Mouse (Mus musculus) small intestine, adult 2 months (tissue): Measurements from ENCODE around the gene Moap1. TPM values are rescaled to one million over a fixed set of nuclear protein-coding genes. Genes with fewer than 3 reads are reported as not detected.

ENCODE experiments used
- H3K27ac ChIP-seq: fragments of 200-500 bp; 2 replicates; pipeline ENCODE4 v1.5.1; 2012; ENCODE audit warnings: low read depth, low read length, control low read depth, inconsistent platforms; ENCODE audit not compliant: insufficient read depth
- H3K27me3 ChIP-seq: fragments of 200-500 bp; 2 replicates; pipeline ENCODE4 v1.6.1; 2012; ENCODE audit warnings: mild to moderate bottlenecking, moderate library complexity, low read length, inconsistent platforms; ENCODE audit not compliant: control insufficient read depth, insufficient read depth
- H3K36me3 ChIP-seq: fragments of 200-500 bp; 2 replicates; pipeline ENCODE4 v1.6.1; 2012; ENCODE audit warnings: mild to moderate bottlenecking, low read length, control low read depth, inconsistent platforms; ENCODE audit not compliant: control insufficient read depth, insufficient read depth
- H3K4me1 ChIP-seq: fragments of 200-500 bp; 2 replicates; pipeline ENCODE4 v1.6.1; 2012; ENCODE audit warnings: low read length, inconsistent platforms, mixed read lengths; ENCODE audit not compliant: control insufficient read depth, insufficient read depth, insufficient read length
- H3K4me3 ChIP-seq: fragments of 200-500 bp; 2 replicates; pipeline ENCODE4 v1.5.1; 2012; ENCODE audit warnings: low read depth, mild to moderate bottlenecking, control low read depth, inconsistent platforms, low read length, moderate library complexity
- CTCF ChIP-seq: fragments of 200-500 bp; IDR thresholded peaks from 2 replicates; pipeline ENCODE4 v1.5.1; 2012; ENCODE audit warnings: low read depth, mild to moderate bottlenecking, control low read depth, inconsistent platforms, low read length, moderate library complexity, mixed read lengths; ENCODE audit not compliant: insufficient replicate concordance, insufficient read length; ENCODE audit errors: extremely low read depth
- POLR2A ChIP-seq: fragments of 200-500 bp; IDR thresholded peaks from 2 replicates; pipeline ENCODE4 v1.6.1; 2012; ENCODE audit warnings: low read depth, mild to moderate bottlenecking, control low read depth, inconsistent platforms, low read length, moderate library complexity
- WGBS: fragments of 180-500 bp; shearing (Covaris S2); methylation state at CpG from one replicate; pipeline ENCODE4 v1.1.7; 2018; 5-methylcytosine and 5-hydroxymethylcytosine counted together
- polyA plus RNA-seq: library from polyadenylated mRNA; depleted of rRNA; stranded (reverse); fragments of >200 nt; gene quantifications from 2 replicates; pipeline ENCODE4 v1.2.3, GENCODE M21; 2012

Gene Moap1
- polyA plus RNA-seq, 1 experiment: 0.74 TPM

GRCm38 (mm10) chr12:102776035-102776434, 32.6 kb upstream of the Moap1 start:
- H3K36me3 ChIP-seq: peaks cover 37% of the 10 kb centered on the region
- WGBS: 93% methylated on average over 14 of the region's 14 CpGs

GRCm38 (mm10) chr12:102772676-102773075, 29.2 kb upstream of the Moap1 start:
- peaks cover 59% of the 10 kb centered on the region for H3K36me3 ChIP-seq

More at GRCm38 (mm10) chr12:102776035-102776434, 32.6 kb upstream of the Moap1 start:
- H3K4me1 ChIP-seq: no peaks in the 10 kb centered on the region
- H3K27ac ChIP-seq: no peak overlapping the region
- TF ChIP-seq POLR2A (no peak), CTCF (no peak)
- no peaks in the 10 kb centered on the region for H3K27me3 ChIP-seq
- no peak overlapping the region for H3K4me3 ChIP-seq

GRCm38 (mm10) chr12:102771601-102772000, 28.1 kb upstream of the Moap1 start:
- Histone ChIP-seq H3K27me3 (no peaks in the 10 kb centered on the region), H3K36me3 (peaks cover 62% of the 10 kb centered on the region), H3K4me3 (no peak overlapping the region), H3K27ac (no peak overlapping the region), H3K4me1 (no peaks in the 10 kb centered on the region)
- TF ChIP-seq CTCF (no peak), POLR2A (no peak)
- 97% methylated on average over 8 of the region's 8 CpGs for WGBS

More at GRCm38 (mm10) chr12:102772676-102773075, 29.2 kb upstream of the Moap1 start:
- H3K27me3 ChIP-seq: no peaks in the 10 kb centered on the region
- H3K27ac ChIP-seq: no peak overlapping the region
- no peaks in the 10 kb centered on the region for H3K4me1 ChIP-seq
- TF ChIP-seq POLR2A (no peak), CTCF (no peak)
- WGBS: 95% methylated on average over 5 of the region's 5 CpGs
- no peak overlapping the region for H3K4me3 ChIP-seq

- Histone ChIP-seq H3K27ac (no peak overlapping the region), H3K4me3 (no peak overlapping the region), H3K27me3 (no peaks in the 10 kb centered on the region), H3K36me3 (peaks cover 61% of the 10 kb centered on the region), H3K4me1 (no peaks in the 10 kb centered on the region)
- WGBS: 90% methylated on average over 4 of the region's 4 CpGs
- TF ChIP-seq CTCF: peak; percentile 18; the same call in 1 of the 2 replicates
- no peak for TF ChIP-seq POLR2A
Measured at GRCm38 (mm10) chr12:102769000-102769399, 25.5 kb upstream of the Moap1 start.

- Histone ChIP-seq H3K36me3 (peaks cover 32% of the 10 kb centered on the region), H3K4me1 (peaks cover 4% of the 10 kb centered on the region; the same call in 1 of the 2 replicates), H3K27ac (no peak overlapping the region), H3K27me3 (no peaks in the 10 kb centered on the region), H3K4me3 (no peak overlapping the region)
- TF ChIP-seq POLR2A: no peak
- no peak for TF ChIP-seq CTCF
Measured at GRCm38 (mm10) chr12:102763696-102764095, 20.2 kb upstream of the Moap1 start.

GRCm38 (mm10) chr12:102761668-102762067, 18.2 kb upstream of the Moap1 start:
- Histone ChIP-seq H3K27me3 (no peaks in the 10 kb centered on the region), H3K4me3 (no peak overlapping the region), H3K4me1 (peaks cover 7% of the 10 kb centered on the region; the same call in 1 of the 2 replicates), H3K27ac (no peak overlapping the region), H3K36me3 (peaks cover 15% of the 10 kb centered on the region)
- TF ChIP-seq CTCF (no peak), POLR2A (no peak)
- WGBS: 79% methylated on average over 3 of the region's 3 CpGs

GRCm38 (mm10) chr12:102758936-102759335, 15.5 kb upstream of the Moap1 start:
- no peak overlapping the region for H3K27ac ChIP-seq
- H3K36me3 ChIP-seq: peaks cover 6% of the 10 kb centered on the region
- peak overlapping the region; percentile 29 for H3K4me3 ChIP-seq
- no peaks in the 10 kb centered on the region for H3K27me3 ChIP-seq
- no peak for TF ChIP-seq POLR2A
- 7% methylated on average over 5 of the region's 5 CpGs for WGBS
- peaks cover 9% of the 10 kb centered on the region; the same call in 1 of the 2 replicates for H3K4me1 ChIP-seq
